Mouse (Mus musculus) layer of hippocampus, adult 9-10 months (tissue): Measurements from ENCODE around the gene Olfr539.
"Not testable (repeated sequence)": the region's sequence is repeated elsewhere in the genome, so short reads cannot be mapped to it uniquely, and the experiment has no call there.

ENCODE experiments used
- DNase-seq: peaks from one replicate; pipeline ENCODE4 v3.0.0; 2022; ENCODE audit warnings: low spot score

The Olfr539 gene

DNA sequence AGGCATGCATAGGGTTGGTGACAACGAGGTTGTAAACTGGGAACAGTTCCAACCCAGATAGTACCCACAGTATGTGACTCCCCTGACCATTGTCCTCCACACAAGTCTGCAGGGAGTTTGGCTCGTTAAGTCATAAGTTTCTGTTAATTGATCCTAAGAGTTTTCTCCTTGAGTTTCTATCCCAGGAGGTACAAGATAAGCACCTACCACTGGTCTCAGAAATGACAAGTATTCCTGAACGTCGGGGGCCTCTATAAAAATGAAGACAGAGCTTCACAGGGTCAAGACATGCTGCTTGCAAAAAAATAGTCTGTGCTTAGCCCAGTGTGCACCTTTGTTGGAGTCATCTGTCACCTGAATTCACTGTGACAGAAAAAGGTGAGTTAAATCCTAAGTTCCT lies at the start of gene Olfr539:
TSS of gene Olfr539 (plus strand) at position 301 of the 400 bp plus-strand sequence.
- DNase-seq = no peak

DNA sequence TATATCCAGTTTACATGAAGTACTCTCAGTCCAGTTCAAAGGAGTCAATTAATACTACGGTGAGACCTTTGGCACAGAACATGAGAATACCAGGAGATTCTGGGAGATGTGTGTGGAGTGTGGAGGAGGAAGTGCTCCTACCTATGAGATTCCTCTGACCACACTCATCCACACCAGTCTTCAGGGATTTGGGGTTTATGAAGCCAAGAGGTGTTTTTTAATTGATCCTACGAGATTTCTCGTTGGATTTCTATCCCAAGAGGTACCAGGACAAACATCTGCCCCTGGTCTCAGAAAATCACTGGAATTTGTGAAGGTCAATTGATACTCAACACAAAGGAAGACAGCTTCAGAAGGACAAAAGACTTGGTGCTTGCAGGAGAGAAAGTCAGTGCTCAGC lies 31.1 kb upstream of the Olfr539 start, which contains the start of gene Olfr61:
TSS of gene Olfr61 (plus strand) at position 301 of the 400 bp plus-strand sequence.
- not testable (repeated sequence) for DNase-seq

DNA sequence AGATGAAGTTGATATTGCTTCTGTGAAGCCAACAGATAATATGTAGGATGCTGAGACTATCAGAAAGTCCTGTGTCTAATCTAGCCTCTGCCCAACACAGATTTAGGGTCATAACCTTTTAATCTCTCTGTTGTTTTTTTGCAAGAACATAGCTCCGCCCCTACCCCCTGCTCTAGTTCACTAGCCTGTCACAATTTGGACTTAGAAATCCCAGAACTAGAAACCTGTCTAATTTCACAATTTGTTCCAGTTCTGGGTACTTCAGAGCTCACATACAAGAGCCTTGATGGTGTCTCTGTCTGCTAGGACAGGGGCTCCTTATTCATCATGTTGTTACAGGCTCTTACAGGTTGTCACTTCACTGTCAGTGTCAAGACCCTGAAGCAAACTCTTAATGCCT lies 29.2 kb upstream of the Olfr539 start:
- DNase-seq = no peak

DNA sequence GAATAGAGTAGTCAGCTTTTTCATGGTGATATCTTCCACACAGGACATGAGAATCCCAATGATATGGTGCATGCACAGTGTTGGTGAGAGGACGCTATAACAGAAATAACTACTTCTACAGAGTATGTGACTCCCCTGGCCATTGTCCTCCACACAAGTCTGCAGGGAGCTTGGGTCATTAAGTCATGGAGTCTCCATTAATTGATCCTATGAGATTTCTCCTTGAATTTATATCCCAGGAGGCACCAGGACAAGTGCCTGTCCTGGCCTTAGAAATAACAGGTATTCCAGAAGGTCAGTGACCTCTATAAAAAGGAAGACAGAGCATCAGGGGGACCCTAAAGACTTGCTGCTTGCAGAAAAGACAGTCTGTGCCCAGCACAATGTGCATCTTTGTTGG lies 13.6 kb upstream of the Olfr539 start, which contains the start of gene Olfr53:
TSS of gene Olfr53 (plus strand) at position 301 of the 400 bp plus-strand sequence.
- no peak for DNase-seq

DNA sequence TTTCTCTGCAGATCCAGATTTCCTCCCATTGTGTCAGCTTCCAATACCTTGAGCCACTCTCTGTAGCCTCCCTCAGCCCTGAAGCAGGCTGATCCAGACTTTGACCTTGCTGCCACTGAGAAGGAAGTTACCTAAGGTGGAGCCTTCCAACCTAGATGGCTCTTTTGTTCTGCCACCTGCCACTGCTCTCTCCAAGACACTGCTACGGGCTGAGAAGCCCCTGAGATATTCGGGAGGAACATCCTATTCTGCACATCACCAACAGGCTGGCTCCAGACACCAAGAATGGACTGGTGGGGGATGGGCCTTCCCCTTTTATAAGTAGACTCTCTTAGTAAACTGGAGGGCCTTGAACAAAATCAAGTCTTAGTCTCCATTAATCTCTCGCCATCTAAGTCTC lies 11.0 kb downstream of the Olfr539 start:
- not testable (repeated sequence) for DNase-seq

DNA sequence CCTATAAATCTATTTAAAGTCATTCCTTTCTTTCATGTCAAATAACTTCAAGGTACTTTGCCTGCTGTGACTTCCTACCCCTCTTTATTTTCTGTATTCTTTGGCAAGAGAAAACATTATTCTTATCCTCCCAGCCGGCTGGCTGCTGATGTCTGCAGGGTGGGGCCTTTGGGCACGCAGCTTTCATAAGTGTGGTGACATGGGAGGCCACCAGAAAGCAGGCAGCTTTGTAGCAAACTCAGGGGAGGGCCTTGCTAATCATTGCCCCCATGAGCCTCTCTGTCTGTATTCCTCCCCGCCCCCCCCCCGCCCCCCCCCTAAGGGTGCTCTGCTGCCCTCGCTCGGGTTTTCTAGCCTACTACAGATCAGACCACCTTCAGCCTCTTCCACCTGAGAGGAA lies 16.1 kb downstream of the Olfr539 start:
- no peak for DNase-seq

DNA sequence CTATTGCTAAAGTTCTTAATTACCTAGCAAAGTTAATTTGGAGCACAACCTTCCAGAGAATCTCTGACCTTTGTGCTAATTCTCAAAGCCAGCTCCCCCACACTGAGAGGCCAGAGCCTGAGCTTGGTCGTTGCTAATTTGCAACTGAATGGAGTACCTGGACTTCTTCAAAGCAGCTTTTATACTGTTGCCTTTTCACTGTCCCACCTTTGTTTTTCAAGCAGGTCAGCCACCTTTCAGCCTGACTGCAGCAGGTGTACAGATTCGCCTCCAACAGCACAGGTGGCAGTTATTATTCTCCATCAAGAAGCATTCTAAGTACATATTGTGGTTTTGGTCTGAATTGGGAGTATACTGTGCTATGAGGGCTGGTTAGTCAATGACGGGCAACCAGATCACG lies 19.9 kb downstream of the Olfr539 start:
- DNase-seq = not testable (repeated sequence)

DNA sequence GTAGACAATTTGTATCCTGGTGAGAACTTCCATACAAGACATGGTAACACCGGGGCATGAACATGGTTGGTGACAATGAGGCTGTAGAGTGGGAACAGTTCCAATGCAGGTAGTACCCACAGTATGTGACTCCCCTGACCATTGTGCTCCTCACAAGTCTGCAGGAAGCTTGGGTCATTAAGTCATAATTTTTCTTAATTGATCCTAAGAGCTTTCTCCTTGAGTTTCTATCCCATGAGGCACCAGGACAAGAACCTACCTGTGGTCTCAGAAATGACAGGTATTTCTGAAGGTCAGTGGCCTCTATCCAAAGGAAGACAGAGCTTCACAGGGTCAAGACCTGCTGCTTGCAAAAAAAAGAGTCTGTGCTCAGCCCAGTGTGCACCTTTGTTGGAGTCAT lies 21.9 kb downstream of the Olfr539 start, which contains the start of gene Olfr45:
TSS of gene Olfr45 (plus strand) at position 301 of the 400 bp plus-strand sequence.
- no peak for DNase-seq

DNA sequence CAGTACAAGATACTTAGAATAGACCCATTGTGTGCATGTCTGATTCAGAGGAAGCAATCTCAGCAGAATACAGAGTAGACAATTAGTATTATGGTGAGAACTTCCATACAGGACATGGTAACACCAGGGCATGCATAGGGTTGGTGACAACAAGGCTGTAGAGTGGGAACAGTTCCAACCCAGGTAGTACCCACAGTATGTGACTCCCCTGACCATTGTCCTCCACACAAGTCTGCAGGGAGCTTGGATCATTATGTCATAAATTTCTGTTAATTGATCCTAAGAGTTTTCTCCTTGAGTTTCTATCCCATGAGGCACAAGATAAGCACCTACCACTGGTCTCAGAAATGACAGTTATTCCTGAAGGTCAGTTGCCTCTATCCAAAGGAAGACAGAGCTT lies 37.2 kb downstream of the Olfr539 start, which contains the start of gene Olfr541:
TSS of gene Olfr541 (plus strand) at position 301 of the 400 bp plus-strand sequence.
- no peak for DNase-seq

DNA sequence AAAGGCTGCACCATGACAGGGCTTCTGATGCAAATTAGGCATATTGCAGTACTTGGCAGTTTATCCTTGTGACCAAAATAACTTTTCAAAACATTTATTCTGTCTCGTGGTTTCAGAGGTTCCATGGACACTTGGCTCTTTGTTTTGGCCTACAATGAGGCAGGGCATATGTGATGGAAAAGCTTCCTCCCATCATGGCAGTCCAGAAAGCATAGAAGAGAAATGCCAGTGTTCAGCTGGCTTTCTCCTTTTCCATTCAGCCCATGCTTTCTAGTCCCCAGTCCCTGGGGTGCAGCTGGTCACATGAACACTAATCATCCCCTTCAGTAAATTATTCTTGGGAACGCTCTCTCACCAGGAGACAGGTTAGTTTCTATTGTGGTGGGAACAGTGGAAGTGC lies 46.6 kb downstream of the Olfr539 start:
- no peak for DNase-seq

DNA sequence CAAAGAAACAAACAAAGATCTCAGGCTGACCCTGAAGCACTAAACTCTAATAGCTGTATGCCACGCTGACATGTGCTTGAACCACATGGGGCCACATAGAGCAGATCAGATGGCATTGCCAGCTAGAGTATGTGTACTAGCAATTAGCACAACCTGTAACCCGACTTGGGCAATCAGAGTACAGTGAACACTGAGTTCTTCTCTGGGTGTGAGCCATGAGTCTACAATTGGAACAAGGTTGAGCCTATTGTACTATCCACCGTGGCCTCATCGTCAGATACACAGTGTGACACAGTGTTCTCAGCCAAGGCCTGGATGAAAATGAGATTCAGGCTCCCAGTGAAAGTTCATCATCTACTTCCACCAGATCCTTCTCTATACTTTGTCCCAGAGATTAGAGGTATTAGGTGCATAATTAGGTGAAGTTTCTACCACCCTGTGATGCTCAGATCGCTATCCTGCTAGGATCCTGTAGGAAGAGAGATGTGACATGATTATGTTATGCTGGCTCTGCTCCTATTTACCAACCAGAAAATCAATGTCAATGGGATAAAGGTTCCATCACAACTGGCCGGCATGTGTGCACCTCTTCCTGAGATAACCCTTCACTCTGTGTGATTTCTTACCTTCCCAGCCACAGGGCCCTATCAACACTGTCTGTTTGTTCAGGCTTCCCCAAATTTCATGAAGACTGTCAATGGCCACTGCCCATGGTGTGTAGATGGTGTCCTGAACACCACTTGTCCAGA lies 48.0 kb downstream of the Olfr539 start:
- no peak for DNase-seq

DNA sequence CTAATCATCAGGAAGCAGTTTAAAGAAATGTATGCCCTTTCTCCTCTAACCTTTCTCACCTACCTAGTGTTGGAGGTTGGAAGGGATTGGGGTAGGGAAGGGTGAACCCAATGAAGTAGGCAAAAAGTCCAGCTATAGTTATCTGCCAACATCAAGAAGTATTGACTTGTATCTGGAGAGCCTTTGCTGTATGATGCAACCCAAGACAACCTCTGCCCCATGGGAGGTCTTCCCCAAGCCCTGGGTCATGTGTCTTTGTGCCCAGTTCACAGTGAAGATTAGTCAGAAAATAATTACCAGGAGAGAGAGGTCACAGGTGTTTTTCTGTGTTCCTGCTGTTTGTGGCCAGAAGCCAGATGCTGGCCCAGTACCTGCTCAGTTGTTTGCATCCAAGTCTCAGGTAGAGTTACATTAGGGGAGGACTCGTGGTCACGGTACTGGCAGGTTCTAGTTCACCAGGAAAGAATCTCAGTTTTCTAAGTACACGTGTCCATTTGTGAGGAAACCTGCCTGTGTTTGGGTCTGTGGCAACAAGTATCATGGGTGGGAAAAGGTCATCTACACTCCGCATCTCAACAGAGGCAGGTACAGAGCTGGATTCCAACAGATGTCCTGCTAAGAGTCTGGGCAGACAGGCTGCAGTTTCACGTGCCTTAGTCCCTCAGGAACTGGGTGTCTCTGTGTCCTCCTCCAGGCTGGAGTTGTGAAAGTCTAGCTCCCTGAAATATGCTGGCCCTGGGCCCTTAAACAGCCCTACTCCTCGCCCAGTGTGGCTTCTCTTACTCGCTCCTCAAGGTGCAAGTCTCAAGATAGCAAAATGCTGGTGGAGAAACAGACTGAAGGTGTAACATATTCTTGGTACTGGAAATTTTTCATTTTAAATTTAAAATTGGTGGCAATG lies 57.7 kb downstream of the Olfr539 start:
- no peak for DNase-seq

DNA sequence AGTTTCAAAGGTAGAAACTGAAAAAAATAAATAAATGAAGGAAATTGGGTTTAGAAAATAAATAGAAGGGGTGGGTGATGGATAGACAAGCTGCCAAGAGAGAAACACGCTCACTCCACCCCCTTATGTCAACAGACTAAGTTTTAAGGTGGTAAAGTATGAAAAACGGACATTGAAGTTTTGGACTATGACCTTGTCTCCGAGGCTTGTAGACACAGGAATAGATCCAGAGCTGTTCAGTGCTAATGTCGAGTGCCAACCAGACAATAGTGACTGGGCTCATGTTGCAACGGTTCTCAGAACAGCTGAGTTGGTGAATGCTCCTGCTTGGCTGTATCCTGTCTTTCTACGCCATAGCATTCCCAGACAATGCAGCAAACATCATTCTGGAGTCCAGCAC lies 61.4 kb downstream of the Olfr539 start:
- DNase-seq = no peak

DNA sequence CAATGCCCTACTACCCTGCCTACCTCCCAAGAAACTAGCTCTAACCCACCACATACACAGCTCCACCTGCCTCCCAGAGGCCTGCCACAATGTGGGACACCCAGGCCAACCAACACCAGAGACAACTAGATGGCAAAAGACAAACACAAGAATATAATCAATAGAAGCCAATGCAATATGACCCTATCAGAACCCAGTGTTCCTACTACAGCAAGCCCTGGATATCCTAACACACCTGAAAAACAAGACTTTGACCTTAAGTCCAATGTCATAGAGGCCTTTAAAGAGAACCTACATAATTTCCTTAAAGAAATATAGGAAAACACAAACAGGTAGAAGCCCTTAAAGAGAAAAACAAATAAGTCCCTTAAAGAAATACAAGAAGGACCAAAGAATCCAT lies 65.8 kb downstream of the Olfr539 start:
- no peak for DNase-seq
